Mouse (Mus musculus) erythroblast, embryonic 14.5 days (primary cell): ENCODE results near the gene Jak3. TPM values are rescaled to one million over a fixed set of nuclear protein-coding genes. Genes with fewer than 3 reads are reported as not detected.
"Not testable (repeated sequence)": the region's sequence is repeated elsewhere in the genome, so short reads cannot be mapped to it uniquely, and the experiment has no call there.

Source experiments
- H3K27me3 ChIP-seq: 2 replicates; pipeline ENCODE4 v1.6.1; 2012; ENCODE audit warnings: inconsistent platforms; ENCODE audit not compliant: control insufficient read depth
- H3K36me3 ChIP-seq: 2 replicates; pipeline ENCODE4 v1.6.1; 2012; ENCODE audit warnings: mild to moderate bottlenecking, inconsistent platforms; ENCODE audit not compliant: control insufficient read depth
- H3K4me1 ChIP-seq: 2 replicates; pipeline ENCODE4 v1.6.1; 2012; ENCODE audit warnings: inconsistent platforms; ENCODE audit not compliant: control insufficient read depth
- H3K4me3 ChIP-seq: replicated peaks from 2 replicates; pipeline ENCODE3; 2012; ENCODE audit warnings: moderate library complexity, mild to moderate bottlenecking, inconsistent platforms
- H3K9me3 ChIP-seq: 2 replicates; pipeline ENCODE4 v1.6.1; 2012; ENCODE audit warnings: low read length, inconsistent platforms, mixed read lengths; ENCODE audit not compliant: control insufficient read depth
- GATA1 ChIP-seq: IDR thresholded peaks from 2 replicates; pipeline ENCODE4 v1.6.1; 2012; ENCODE audit warnings: low read length, inconsistent platforms, mixed read lengths
- TAL1 ChIP-seq: IDR thresholded peaks from 3 replicates; pipeline ENCODE4 v1.6.1; 2012; ENCODE audit warnings: low read length, inconsistent platforms, mixed read lengths
- polyA plus RNA-seq: library from polyadenylated mRNA; stranded (reverse); fragments of >175 nt; gene quantifications from 2 replicates; pipeline ENCODE4 v1.2.3, GENCODE M21; 2012

The Jak3 gene
- polyA plus RNA-seq, 1 experiment: 1.5 TPM

DNA sequence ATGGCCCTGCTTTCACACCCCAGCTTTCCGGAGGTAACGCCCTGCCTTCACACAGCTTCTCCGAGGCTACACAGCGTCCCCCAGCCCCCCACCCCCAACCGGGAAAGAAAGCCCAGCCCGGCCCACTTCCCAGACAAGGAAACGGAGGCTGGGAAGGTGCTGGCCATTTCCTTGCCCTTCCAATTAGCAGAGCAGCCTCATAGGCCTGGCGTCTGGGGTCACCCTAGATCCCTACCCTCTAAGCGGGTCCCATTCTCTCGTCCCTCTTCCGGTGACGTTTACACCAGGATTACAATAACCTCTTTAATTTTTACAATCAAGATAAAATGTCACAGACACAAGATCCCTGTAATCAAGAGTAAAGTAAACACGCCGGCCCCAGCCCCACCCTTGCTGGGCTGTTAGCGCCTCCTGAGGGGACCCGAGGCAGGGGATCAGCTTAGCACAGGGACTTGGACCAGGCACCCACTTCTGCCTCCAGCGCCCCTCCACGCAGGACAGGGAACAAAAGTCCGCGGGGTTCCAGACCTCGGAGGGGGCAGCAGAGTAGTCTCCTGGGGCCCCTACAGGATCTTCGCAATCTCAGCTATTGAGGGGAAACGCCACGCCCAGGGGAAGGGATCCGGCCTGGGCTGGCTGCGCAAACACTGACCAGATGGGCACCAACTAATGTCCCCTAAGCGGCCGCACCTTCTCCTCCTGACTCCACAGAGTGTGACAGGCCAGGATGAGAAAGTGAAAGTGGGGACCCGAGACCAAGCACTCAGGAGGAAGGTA lies 24.6 kb downstream of the Jak3 start:
- Histone ChIP-seq H3K4me1 (peaks cover 79% of the 10 kb centered on the region), H3K36me3 (0 out of 2 replicates have a peak, but pooled peaks cover 4% of the 10 kb centered on the region), H3K27me3 (peaks cover 44% of the 10 kb centered on the region), H3K4me3 (peak overlapping the region; percentile 80), H3K9me3 (no peaks in the 10 kb centered on the region; the same call in 1 of the 2 replicates)
- TF ChIP-seq TAL1: no peak

- Histone ChIP-seq H3K4me1 (peaks cover 79% of the 10 kb centered on the region), H3K27me3 (peaks cover 44% of the 10 kb centered on the region), H3K4me3 (peak within 1 kb of the TSS; percentile 80), H3K9me3 (no peaks in the 10 kb centered on the region; the same call in 1 of the 2 replicates), H3K36me3 (0 out of 2 replicates have a peak, but pooled peaks cover 4% of the 10 kb centered on the region)
- no peak for TF ChIP-seq TAL1
- no peak for TF ChIP-seq GATA1
Observed at GRCm38 (mm10) chr8:71701414-71702086, 25.5 kb downstream of the Jak3 start, which contains the start of gene B3gnt3. Gene B3gnt3, minus strand, starts transcription at chr8:71701789.

- H3K36me3 ChIP-seq: peaks cover 5% of the 10 kb centered on the region
- peaks cover 77% of the 10 kb centered on the region for H3K4me1 ChIP-seq
- no peaks in the 10 kb centered on the region; the same call in 1 of the 2 replicates for H3K9me3 ChIP-seq
- H3K27me3 ChIP-seq: peaks cover 42% of the 10 kb centered on the region
- TF ChIP-seq TAL1 (no peak), GATA1 (no peak)
- peak overlapping the region; percentile 80 for H3K4me3 ChIP-seq
Observed at GRCm38 (mm10) chr8:71702087-71702432, 26.0 kb downstream of the Jak3 start.

DNA sequence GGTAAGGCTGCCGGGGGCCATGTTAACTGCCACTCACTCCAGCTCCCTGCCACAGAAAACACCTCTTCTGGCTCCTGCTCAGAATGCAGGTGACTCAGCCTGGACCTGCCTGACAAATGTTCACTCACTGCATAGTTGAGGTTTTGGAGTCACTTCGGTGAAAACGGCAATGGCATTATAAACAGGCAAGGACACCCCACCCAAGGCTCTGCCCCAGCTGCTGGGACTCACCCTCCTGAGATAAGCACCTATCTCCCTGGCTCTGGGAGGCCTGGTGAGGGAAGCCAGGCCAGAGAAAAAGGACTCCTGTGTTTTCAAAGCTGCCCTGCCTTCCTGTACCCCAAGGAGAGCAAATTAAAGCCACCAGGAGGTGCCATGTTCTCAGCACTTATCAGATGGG lies 26.8 kb downstream of the Jak3 start:
- Histone ChIP-seq H3K4me1 (peaks cover 76% of the 10 kb centered on the region), H3K4me3 (peak overlapping the region; percentile 80)

GRCm38 (mm10) chr8:71703400-71703799 lies 27.3 kb downstream of the Jak3 start:
- H3K9me3 ChIP-seq: not testable (repeated sequence)
- Histone ChIP-seq H3K27me3 (peaks cover 38% of the 10 kb centered on the region), H3K36me3 (peaks cover 14% of the 10 kb centered on the region), H3K4me1 (peaks cover 73% of the 10 kb centered on the region), H3K4me3 (peak overlapping the region; percentile 80)

More for the DNA sequence above, 26.8 kb downstream of the Jak3 start:
- H3K27me3 ChIP-seq: peaks cover 39% of the 10 kb centered on the region
- TF ChIP-seq TAL1 (peak; percentile 57; the same call in 2 of the 3 replicates), GATA1 (peak; percentile 92)
- H3K9me3 ChIP-seq: no peaks in the 10 kb centered on the region
- H3K36me3 ChIP-seq: peaks cover 11% of the 10 kb centered on the region

GRCm38 (mm10) chr8:71707874-71708273 lies 31.8 kb downstream of the Jak3 start:
- Histone ChIP-seq H3K36me3 (peaks cover 57% of the 10 kb centered on the region), H3K9me3 (no peaks in the 10 kb centered on the region), H3K27me3 (peaks cover 14% of the 10 kb centered on the region), H3K4me3 (no peak overlapping the region), H3K4me1 (peaks cover 45% of the 10 kb centered on the region)
- TF ChIP-seq GATA1 (no peak), TAL1 (no peak)

GRCm38 (mm10) chr8:71709134-71709799 lies 33.2 kb downstream of the Jak3 start:
- no peaks in the 10 kb centered on the region for H3K9me3 ChIP-seq
- peaks cover 70% of the 10 kb centered on the region for H3K36me3 ChIP-seq
- peaks cover 14% of the 10 kb centered on the region for H3K27me3 ChIP-seq
- peaks cover 31% of the 10 kb centered on the region for H3K4me1 ChIP-seq
- TF ChIP-seq TAL1 (no peak), GATA1 (no peak)
- no peak overlapping the region for H3K4me3 ChIP-seq

- no peaks in the 10 kb centered on the region for H3K9me3 ChIP-seq
- H3K4me1 ChIP-seq: peaks cover 25% of the 10 kb centered on the region
- H3K36me3 ChIP-seq: peaks cover 75% of the 10 kb centered on the region
- H3K27me3 ChIP-seq: peaks cover 11% of the 10 kb centered on the region
- no peak overlapping the region for H3K4me3 ChIP-seq
- TF ChIP-seq GATA1 (no peak), TAL1 (no peak)
Observed at GRCm38 (mm10) chr8:71709800-71710446, 33.8 kb downstream of the Jak3 start.
